In genomic region chr3:107844001-107844400, GRCm38 (mm10) we compare ENCODE assay signal across 12 mouse cellular contexts. TPM values are rescaled to one million over a fixed set of nuclear protein-coding genes. Genes with fewer than 3 reads are reported as not detected.
DNase-seq lines count a peak whose midpoint lies in the region; ATAC-seq and TF ChIP-seq lines count a peak whose summit lies in the region.
"Had no signal": no experiment of that assay in that cellular context is flagged by ENCODE, and none has a peak within 500 bp of the region (broad histone marks: within the 10 kb centered on the region; RNA-seq: fewer than 3 reads in every experiment).

No protein-coding gene starts in this region.

- H3K27ac ChIP-seq in limb, embryonic 14.5 days (replicated peaks; ENCODE audit: low read depth, low read length): no peak overlapping the region
- no peak overlapping the region for H3K27ac ChIP-seq in limb, embryonic 10.5 days
- no peak overlapping the region for H3K27ac ChIP-seq in kidney, postnatal 0 days

- 82% methylated on average over 3 of the region's 3 CpGs for WGBS in limb, embryonic 14.5 days
- 92% methylated on average over 3 of the region's 3 CpGs for WGBS in limb, embryonic 10.5 days
- WGBS in kidney, postnatal 0 days: 88% methylated on average over 3 of the region's 3 CpGs

- peak; percentile 68 for DNase-seq in limb, embryonic 14.5 days (ENCODE audit: low spot score)
- DNase-seq in limb, embryonic 10.5 days (ENCODE audit: low spot score): no peak
- peak; percentile 90 for DNase-seq in Muller cell, postnatal 12 days (ENCODE audit: inconsistent ontology term)
- peak; percentile 85 for DNase-seq in adrenal gland, postnatal 10 days
- peak; percentile 22 for DNase-seq in kidney, postnatal 0 days (ENCODE audit: low spot score)
- no peak for DNase-seq in T-cell, adult 2 months (ENCODE audit: low spot score)
- DNase-seq: thymus, postnatal 4 days had no signal

- TF ChIP-seq CTCF in kidney, postnatal 0 days (IDR thresholded peaks at IDR 0.05; ENCODE audit: low read depth): no peak

- no peaks in the 10 kb centered on the region for H3K9me3 ChIP-seq in limb, embryonic 14.5 days (ENCODE audit: control insufficient read depth, low read length)
- no peaks in the 10 kb centered on the region for H3K9me3 ChIP-seq in limb, embryonic 10.5 days (replicated peaks)
- H3K9me3 ChIP-seq in kidney, postnatal 0 days (replicated peaks; ENCODE audit: low read length): no peaks in the 10 kb centered on the region
- H3K9me3 ChIP-seq: megakaryocyte, embryonic 14.5 days had no signal

- H3K4me2 ChIP-seq in limb, embryonic 14.5 days (replicated peaks; ENCODE audit: low read depth, low read length, severe bottlenecking): no peak overlapping the region
- no peak overlapping the region for H3K4me2 ChIP-seq in kidney, postnatal 0 days (ENCODE audit: low read length)

- no peak overlapping the region for H3K4me3 ChIP-seq in limb, embryonic 14.5 days (replicated peaks; ENCODE audit: low read length)
- no peak overlapping the region for H3K4me3 ChIP-seq in limb, embryonic 10.5 days
- H3K4me3 ChIP-seq in kidney, postnatal 0 days (replicated peaks; ENCODE audit: low read depth, low read length): no peak overlapping the region
- H3K4me3 ChIP-seq: megakaryocyte, embryonic 14.5 days had no signal

- no peak overlapping the region for H3K9ac ChIP-seq in limb, embryonic 14.5 days (ENCODE audit: low read depth, low read length, severe bottlenecking)
- H3K9ac ChIP-seq in kidney, postnatal 0 days (ENCODE audit: low read depth, low read length): no peak overlapping the region

- H3K4me1 ChIP-seq in limb, embryonic 14.5 days (ENCODE audit: control insufficient read depth, insufficient read depth, low read length): peaks cover 11% of the 10 kb centered on the region
- H3K4me1 ChIP-seq in limb, embryonic 10.5 days: peaks cover 29% of the 10 kb centered on the region
- no peaks in the 10 kb centered on the region for H3K4me1 ChIP-seq in kidney, postnatal 0 days (replicated peaks; ENCODE audit: insufficient read depth, low read length)

- no peaks in the 10 kb centered on the region for H3K36me3 ChIP-seq in limb, embryonic 14.5 days (ENCODE audit: control insufficient read depth, insufficient read depth, low read length)
- H3K36me3 ChIP-seq in limb, embryonic 10.5 days: no peaks in the 10 kb centered on the region
- H3K36me3 ChIP-seq in kidney, postnatal 0 days (ENCODE audit: insufficient read depth, low read length): no peaks in the 10 kb centered on the region

- ATAC-seq in limb, embryonic 14.5 days (ENCODE audit: low FRiP score, low read depth): no peak
- no peak for ATAC-seq in kidney, postnatal 0 days (replicated peaks; ENCODE audit: low FRiP score, low read depth)
- ATAC-seq in megakaryocyte-erythroid progenitor cell, adult 5-6 weeks (replicated peaks; ENCODE audit: low FRiP score, low TSS enrichment, poor library complexity, severe bottlenecking): no peak

- no peak for TF ChIP-seq POLR2A in limb, embryonic 14.5 days (IDR thresholded peaks at IDR 0.05; ENCODE audit: borderline replicate concordance, extremely low read depth, insufficient read depth, insufficient read length)

- H3K27me3 ChIP-seq in limb, embryonic 14.5 days (ENCODE audit: control insufficient read depth, insufficient read depth, low read length): no peaks in the 10 kb centered on the region
- H3K27me3 ChIP-seq in limb, embryonic 10.5 days (ENCODE audit: low read depth, poor library complexity, severe bottlenecking): no peaks in the 10 kb centered on the region
- H3K27me3 ChIP-seq in kidney, postnatal 0 days (ENCODE audit: insufficient read depth, low read length): no peaks in the 10 kb centered on the region

RNA-seq across cellular contexts. Expression of gene Eps8l3, which starts 33.0 kb away (rescaled TPM):
- 0.06 and 0.09 TPM in 2 replicates for polyA plus RNA-seq in limb, embryonic 14.5 days (2012; rRNA removed)
- not detected in 2 replicates for polyA plus RNA-seq in limb, embryonic 14.5 days (2014; fragmentation: Nextera tagmentation; extraction: Ambion mirVana)
- not detected in 2 replicates for polyA plus RNA-seq in limb, embryonic 10.5 days (2016; fragmentation: Nextera tagmentation; extraction: Ambion mirVana)
- total RNA-seq in adrenal gland, postnatal 10 days (2021): not detected
- polyA plus RNA-seq in kidney, postnatal 0 days (2015; fragmentation: Nextera tagmentation; extraction: Ambion mirVana): 0.13 TPM in 1 of 2 replicates, not detected in the other
- not detected in 2 replicates for total RNA-seq in megakaryocyte-erythroid progenitor cell, adult 5-6 weeks (2014; fragmentation: Nextera tagmentation)
- not detected in 2 replicates for total RNA-seq in megakaryocyte-erythroid progenitor cell, adult 5-6 weeks (2017)
- total RNA-seq: heart, postnatal 14 days; left cerebral cortex, postnatal 10 days had no signal
- polyA plus RNA-seq: cortical plate, adult 2 months had no signal

RNA-seq across cellular contexts. Expression of gene Gstm5, which starts 51.6 kb away (rescaled TPM):
- polyA plus RNA-seq in limb, embryonic 14.5 days (2012; rRNA removed): 135 and 154 TPM in 2 replicates
- 214 and 228 TPM in 2 replicates for polyA plus RNA-seq in limb, embryonic 14.5 days (2014; fragmentation: Nextera tagmentation; extraction: Ambion mirVana)
- 198 and 203 TPM in 2 replicates for polyA plus RNA-seq in limb, embryonic 10.5 days (2016; fragmentation: Nextera tagmentation; extraction: Ambion mirVana)
- 10 to 100 TPM; 30.1 to 32.3 TPM for total RNA-seq in adrenal gland, postnatal 10 days (2021)
- 246 and 258 TPM in 2 replicates for polyA plus RNA-seq in kidney, postnatal 0 days (2015; fragmentation: Nextera tagmentation; extraction: Ambion mirVana)
- total RNA-seq in megakaryocyte-erythroid progenitor cell, adult 5-6 weeks (2014; fragmentation: Nextera tagmentation): 233 and 255 TPM in 2 replicates
- 231 and 241 TPM in 2 replicates for total RNA-seq in megakaryocyte-erythroid progenitor cell, adult 5-6 weeks (2017)

Comparison
In these comparisons a context has a peak if more than half of its experiments do, and no peak if none do; other contexts are left out.
1. DNase-seq: peak in limb, embryonic 14.5 days (single experiment), Muller cell, postnatal 12 days (single experiment), adrenal gland, postnatal 10 days (single experiment) and kidney, postnatal 0 days (single experiment); none in limb, embryonic 10.5 days (single experiment) and T-cell, adult 2 months (single experiment).